Mouse (Mus musculus) right cerebral cortex, adult 18-20 months (tissue): ENCODE measurements at regions not wholly inside any gene's neighbourhood (a gene's known extent, or its start where the extent isn't known, plus 50 kb on each side); places are given as distances from the start of the nearest gene placed in this dataset.

Experiments
- DNase-seq: peaks from one replicate; pipeline ENCODE4 v3.0.0; 2022; ENCODE audit warnings: mixed read lengths

- DNase-seq = no peak
These were observed 329.7 kb upstream of the Chrm2 start for GRCm38 (mm10) chr6:36058206-36058605.

- DNase-seq = no peak
These were observed 327.5 kb upstream of the Chrm2 start for GRCm38 (mm10) chr6:36060411-36060810.

GRCm38 (mm10) chr6:36064919-36065318 lies 323.0 kb upstream of the Chrm2 start:
- DNase-seq = peak; percentile 2

DNA sequence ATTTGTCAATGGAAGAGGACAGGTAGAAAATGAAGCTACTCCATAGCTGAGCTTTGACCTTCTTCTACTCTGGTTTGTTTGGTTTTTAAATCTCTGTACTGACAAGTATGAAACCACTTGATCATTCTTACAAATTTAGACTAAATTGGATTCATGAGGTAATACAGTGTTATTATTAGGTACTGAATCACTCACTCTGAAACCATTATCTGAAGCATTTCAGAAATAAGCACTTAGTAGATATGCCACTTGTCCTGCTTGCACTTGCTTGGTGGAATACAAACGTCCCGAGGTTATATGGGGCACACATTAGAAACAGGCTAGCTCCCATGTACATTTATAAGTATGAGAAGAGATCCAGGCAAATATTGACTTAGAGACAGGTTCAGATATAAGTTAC lies 319.2 kb upstream of the Chrm2 start:
- DNase-seq = no peak

DNA sequence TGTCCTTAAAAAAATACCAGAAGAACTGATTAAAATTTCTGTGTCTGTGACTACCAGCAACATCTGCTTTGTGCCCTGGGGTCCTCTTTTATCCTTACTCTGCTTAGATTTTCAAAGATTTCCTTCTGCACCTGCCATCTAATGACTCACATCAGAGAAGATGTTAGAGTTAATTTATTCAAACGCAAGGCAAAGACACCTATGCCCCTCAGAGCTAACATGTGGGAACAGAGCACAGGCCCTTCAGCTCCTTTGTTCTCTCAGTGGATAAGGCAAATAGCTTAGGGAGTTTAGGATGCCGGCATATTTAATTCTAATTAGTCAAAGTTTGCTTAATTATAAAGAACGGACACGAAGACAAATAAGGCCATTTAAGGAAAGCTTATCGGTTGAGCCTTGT lies 308.3 kb upstream of the Chrm2 start:
- no peak for DNase-seq

DNA sequence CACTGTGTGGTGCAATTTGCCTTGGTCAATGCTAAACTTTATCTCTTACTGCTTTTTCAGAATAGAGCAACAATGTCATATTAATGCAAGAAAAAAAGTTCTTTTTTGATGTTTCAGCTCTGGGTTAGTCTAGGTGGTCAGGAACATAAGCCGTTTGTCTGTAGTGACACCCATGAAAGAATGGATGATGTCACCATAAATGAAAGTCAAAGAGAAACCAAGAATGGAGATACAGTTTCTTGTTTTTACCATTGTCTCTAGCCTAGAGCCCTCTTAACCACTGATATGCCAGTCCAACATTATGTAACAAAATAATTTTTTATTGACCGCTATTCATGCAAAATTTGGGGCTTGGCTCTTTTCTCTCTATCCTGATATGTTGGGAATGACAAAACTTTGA lies 294.3 kb upstream of the Chrm2 start:
- no peak for DNase-seq

GRCm38 (mm10) chr6:36094075-36094474 lies 293.8 kb upstream of the Chrm2 start:
- no peak for DNase-seq

DNA sequence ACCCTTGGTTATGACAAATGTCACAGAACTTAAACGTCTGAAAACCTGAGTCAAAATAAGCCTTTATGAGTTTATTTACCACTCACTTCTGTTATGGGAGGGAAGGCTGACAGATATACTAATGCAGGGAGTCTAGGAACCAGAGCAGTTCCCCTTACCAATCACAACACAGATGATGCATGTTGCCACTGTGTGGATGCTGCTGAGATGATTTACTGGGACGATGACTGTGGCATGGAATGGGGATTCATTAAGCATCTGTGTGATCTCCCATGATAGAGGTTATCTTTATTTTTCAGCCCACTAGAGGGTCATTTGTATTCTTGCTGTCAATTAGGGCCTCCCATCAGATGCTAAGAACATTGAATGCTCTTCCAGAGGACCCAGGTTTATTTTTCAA lies 290.5 kb upstream of the Chrm2 start:
- no peak for DNase-seq

DNA sequence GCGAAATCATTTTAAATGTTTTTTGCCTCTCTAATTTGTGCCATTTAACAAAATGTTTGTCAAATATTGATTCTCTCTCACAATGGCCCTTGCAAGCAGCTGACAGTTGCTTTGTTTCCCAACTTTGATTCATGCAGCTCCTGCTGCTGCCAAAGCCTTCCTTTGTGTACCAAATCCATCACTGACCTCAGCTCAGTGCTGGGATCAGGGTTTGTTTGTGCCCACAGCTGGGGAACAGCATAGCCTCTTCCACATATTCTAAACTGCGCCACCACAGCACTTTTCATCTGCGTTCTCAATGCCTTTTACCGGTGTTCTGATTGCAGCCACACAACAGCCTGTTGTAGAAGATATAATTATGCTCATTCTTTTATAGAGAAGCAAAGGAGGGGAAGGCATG lies 289.7 kb upstream of the Chrm2 start:
- no peak for DNase-seq

- DNase-seq = no peak
These were observed 279.1 kb upstream of the Chrm2 start for GRCm38 (mm10) chr6:36108830-36109229.

DNA sequence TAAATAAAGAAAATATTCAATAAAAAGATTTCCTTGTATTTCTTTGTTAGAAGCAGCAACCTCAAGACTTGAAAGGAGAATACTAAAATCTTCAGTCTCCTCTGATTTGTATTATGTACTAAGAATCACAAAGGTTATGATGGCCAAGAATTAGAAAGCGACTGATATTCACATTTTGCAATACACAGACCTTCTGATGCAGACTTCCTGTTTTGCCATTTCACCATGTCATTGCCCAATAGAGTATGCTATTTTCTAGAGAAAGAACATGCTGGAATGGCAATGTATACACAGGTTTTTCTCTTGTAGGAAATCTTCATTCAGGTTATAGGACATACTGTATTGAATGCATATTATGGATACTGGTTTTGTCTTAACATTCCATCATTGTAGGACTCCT lies 250.7 kb upstream of the Chrm2 start:
- DNase-seq = no peak

- no peak for DNase-seq
These were observed 240.6 kb upstream of the Chrm2 start for GRCm38 (mm10) chr6:36147267-36147666.

GRCm38 (mm10) chr6:36174514-36174913 lies 213.4 kb upstream of the Chrm2 start:
- DNase-seq = no peak

GRCm38 (mm10) chr6:36175112-36175511 lies 212.8 kb upstream of the Chrm2 start:
- DNase-seq = no peak

DNA sequence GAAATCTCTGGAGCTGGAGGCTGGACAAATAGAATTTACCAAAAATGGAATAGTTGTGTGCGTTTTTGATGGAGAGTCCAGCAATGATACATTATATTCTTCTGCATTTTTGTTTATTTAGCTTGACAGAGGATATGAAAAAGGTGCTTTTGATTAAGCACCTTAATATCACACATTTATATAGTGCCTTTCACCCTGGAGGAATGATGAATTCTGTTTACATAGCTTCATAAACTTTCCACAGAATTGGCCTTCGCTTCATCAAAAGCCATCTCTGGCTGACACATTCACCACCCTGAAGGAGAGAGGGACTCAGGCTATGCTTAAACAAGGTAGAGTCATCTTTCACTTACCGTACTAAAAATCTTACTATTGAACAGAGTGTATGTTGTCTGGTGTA lies 208.0 kb upstream of the Chrm2 start:
- no peak for DNase-seq

GRCm38 (mm10) chr6:36182698-36183097 lies 205.2 kb upstream of the Chrm2 start:
- DNase-seq = no peak

DNA sequence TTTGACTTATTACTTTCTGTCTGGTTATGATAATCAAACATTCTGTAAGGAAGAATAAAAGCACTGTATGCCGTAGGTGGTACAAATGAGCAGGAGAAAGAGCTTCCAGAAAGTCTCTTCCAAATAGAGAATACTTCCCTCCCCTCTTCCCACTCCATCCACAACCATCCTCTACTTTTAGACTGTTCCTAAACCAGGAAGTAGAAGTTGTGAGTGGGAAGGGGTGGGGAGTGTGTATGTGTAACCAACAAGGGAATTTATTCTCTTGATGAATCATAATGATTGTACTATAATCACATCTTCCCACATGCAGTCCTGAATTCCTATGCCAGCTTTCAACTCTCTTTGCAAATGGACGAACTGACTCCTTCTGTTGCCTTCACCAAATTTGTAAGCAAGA lies 181.2 kb upstream of the Chrm2 start:
- peak; percentile 74 for DNase-seq

DNA sequence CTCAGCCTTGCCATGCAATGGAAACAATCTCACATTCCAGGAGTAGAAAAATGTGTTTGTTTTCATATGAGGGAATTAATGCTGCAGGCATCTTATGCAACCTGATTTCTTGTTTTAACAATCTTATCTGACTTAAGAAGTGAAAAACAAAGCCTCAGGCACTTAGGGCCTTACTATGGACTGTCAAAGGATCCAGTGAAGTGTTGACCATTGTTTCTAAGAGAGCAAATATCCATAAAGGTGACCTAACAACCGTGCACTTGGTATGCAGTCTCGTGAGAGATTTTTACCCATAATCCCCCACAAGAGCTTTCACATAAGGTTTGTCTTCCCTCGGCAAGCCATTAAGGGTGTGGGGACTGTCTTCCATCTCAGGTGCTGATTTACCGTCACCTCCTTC lies 166.6 kb upstream of the Chrm2 start:
- DNase-seq = no peak

DNA sequence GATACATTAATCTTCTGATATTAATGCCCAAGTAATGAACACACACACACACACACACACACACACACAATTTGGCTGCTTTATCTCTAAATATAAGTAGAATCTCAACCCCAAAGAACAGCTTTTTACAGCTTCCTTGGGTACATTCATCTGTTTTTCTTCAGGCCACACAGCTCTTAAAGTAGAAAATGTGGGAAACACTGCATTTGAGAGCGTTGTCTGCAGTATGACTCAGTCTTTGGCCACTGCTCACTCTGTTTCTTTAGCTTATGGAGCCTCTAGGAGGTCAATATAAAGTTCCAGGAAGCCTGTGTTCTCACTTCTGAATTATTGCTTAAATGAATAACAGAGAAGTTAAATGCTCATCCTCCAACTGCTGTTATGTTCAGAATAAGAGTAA lies 153.4 kb upstream of the Chrm2 start:
- no peak for DNase-seq

DNA sequence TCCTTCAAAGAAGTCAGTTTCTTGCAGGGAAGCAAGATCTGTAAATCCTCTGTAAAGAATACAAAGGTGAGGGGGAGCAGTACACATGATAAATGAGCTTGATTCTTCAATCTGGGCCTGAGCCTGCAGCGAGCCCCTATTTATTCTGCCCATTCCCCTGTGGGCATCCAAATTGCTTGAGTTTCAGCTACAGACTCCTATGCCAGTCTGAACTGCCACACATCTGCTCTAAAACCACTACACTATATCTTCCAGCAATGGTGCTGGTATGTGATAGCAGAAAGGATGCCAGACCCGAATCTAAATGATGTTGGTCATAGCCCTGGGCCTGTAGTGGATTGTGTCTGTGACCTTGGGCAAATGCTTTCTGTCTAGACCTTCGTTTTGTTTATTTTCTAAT lies 140.9 kb upstream of the Chrm2 start:
- DNase-seq = no peak

GRCm38 (mm10) chr6:36248219-36248618 lies 139.7 kb upstream of the Chrm2 start:
- no peak for DNase-seq

GRCm38 (mm10) chr6:36249047-36249446 lies 138.8 kb upstream of the Chrm2 start:
- peak; percentile 5 for DNase-seq

GRCm38 (mm10) chr6:36266717-36267402 lies 121.0 kb upstream of the Chrm2 start:
- peak; percentile 28 for DNase-seq

GRCm38 (mm10) chr6:36286664-36287063 lies 101.2 kb upstream of the Chrm2 start:
- DNase-seq = no peak

DNA sequence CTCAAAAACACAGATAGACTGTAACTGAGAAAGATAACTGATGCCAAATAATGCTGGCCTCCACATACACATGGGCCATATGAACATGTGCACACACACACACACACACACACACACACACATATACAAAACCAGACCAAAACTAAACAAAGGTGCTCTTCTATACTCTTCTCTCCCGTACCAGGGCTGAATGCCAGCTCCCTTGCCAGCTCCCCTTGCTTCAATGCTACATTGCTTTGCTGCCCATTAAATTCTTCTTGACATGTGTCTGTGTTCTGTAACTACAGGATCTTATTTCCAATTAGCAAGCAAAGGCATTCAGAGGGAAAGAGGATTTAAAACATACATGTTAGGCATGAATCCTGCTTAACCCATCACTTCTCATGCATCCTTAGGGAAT lies 74.3 kb upstream of the Chrm2 start:
- no peak for DNase-seq
